Mouse (Mus musculus) forebrain, embryonic 13.5 days (tissue): Measurements from ENCODE around the gene Swt1. TPM values are rescaled to one million over a fixed set of nuclear protein-coding genes. Genes with fewer than 3 reads are reported as not detected.
"Not testable (repeated sequence)": the region's sequence is repeated elsewhere in the genome, so short reads cannot be mapped to it uniquely, and the experiment has no call there.

Experiments used
- ATAC-seq: fragments of 200-750 bp; cut with Nextera tagmentation; 2 replicates; pipeline ENCODE4 v1.8.0; 2017
- H3K27ac ChIP-seq: fragments of 300-500 bp; sonication (generic); 2 replicates; pipeline ENCODE4 v1.5.1; 2015; ENCODE audit warnings: inconsistent platforms, mild to moderate bottlenecking, moderate library complexity
- H3K27me3 ChIP-seq: fragments of 300-500 bp; sonication (generic); 2 replicates; pipeline ENCODE4 v1.6.1; 2015; ENCODE audit warnings: mild to moderate bottlenecking, inconsistent platforms
- H3K36me3 ChIP-seq: fragments of 300-500 bp; sonication (generic); 2 replicates; pipeline ENCODE4 v1.6.1; 2015; ENCODE audit warnings: mild to moderate bottlenecking, inconsistent platforms; ENCODE audit not compliant: poor library complexity, severe bottlenecking
- H3K4me1 ChIP-seq: fragments of 300-500 bp; sonication (generic); 2 replicates; pipeline ENCODE4 v1.6.1; 2015; ENCODE audit warnings: inconsistent platforms
- H3K4me2 ChIP-seq: fragments of 300-500 bp; sonication (generic); 2 replicates; pipeline ENCODE4 v1.6.1; 2015; ENCODE audit warnings: inconsistent platforms, mild to moderate bottlenecking, moderate library complexity
- H3K4me3 ChIP-seq: fragments of 300-500 bp; sonication (generic); 2 replicates; pipeline ENCODE4 v1.5.1; 2015; ENCODE audit warnings: mild to moderate bottlenecking, inconsistent platforms
- H3K9ac ChIP-seq: fragments of 300-500 bp; sonication (generic); 2 replicates; pipeline ENCODE4 v1.6.1; 2015; ENCODE audit warnings: mild to moderate bottlenecking, inconsistent platforms
- H3K9me3 ChIP-seq: fragments of 300-500 bp; sonication (generic); replicated peaks from 2 replicates; pipeline ENCODE4 v1.6.1; 2016; ENCODE audit warnings: inconsistent platforms
- WGBS: fragments of 180-500 bp; shearing (Covaris S2); methylation state at CpG from one replicate; pipeline ENCODE4 v1.1.7; 2015; 5-methylcytosine and 5-hydroxymethylcytosine counted together
- polyA plus RNA-seq: library from polyadenylated mRNA; unstranded; fragments of >200 nt; fragmentation: Nextera tagmentation; extraction: Ambion mirVana; gene quantifications from 2 replicates; pipeline ENCODE4 v1.2.1, GENCODE M21; 2015

Gene Swt1
- polyA plus RNA-seq, 1 experiment from 2014 or later: 30.0 TPM

GRCm38 (mm10) chr1:151359374-151359773 is 68.9 kb downstream of the Swt1 start:
- ATAC-seq: no peak
- no peak overlapping the region for H3K9ac ChIP-seq
- no peak overlapping the region for H3K4me3 ChIP-seq
- no peak overlapping the region for H3K27ac ChIP-seq
- H3K4me2 ChIP-seq: no peak overlapping the region
- peaks cover 93% of the 10 kb centered on the region for H3K36me3 ChIP-seq
- H3K9me3 ChIP-seq: no peaks in the 10 kb centered on the region
- no peaks in the 10 kb centered on the region for H3K4me1 ChIP-seq
- no peaks in the 10 kb centered on the region for H3K27me3 ChIP-seq
- WGBS: 91% methylated on average over 3 of the region's 3 CpGs

- no peaks in the 10 kb centered on the region for H3K4me1 ChIP-seq
- 95% methylated on average over 5 of the region's 5 CpGs for WGBS
- H3K27me3 ChIP-seq: no peaks in the 10 kb centered on the region
- H3K4me2 ChIP-seq: no peak overlapping the region
- no peak overlapping the region for H3K4me3 ChIP-seq
- H3K9me3 ChIP-seq: no peaks in the 10 kb centered on the region
- ATAC-seq: no peak
- H3K36me3 ChIP-seq: peaks cover 95% of the 10 kb centered on the region
- no peak overlapping the region for H3K27ac ChIP-seq
- no peak overlapping the region for H3K9ac ChIP-seq
Measured at GRCm38 (mm10) chr1:151355994-151356393, 72.3 kb downstream of the Swt1 start.

- H3K4me2 ChIP-seq: no peak overlapping the region
- H3K4me1 ChIP-seq: peaks cover 13% of the 10 kb centered on the region
- H3K9me3 ChIP-seq: no peaks in the 10 kb centered on the region
- H3K27ac ChIP-seq: no peak overlapping the region
- WGBS: 87% methylated on average over 2 of the region's 2 CpGs
- H3K9ac ChIP-seq: no peak overlapping the region
- no peaks in the 10 kb centered on the region for H3K27me3 ChIP-seq
- ATAC-seq: no peak
- peaks cover 78% of the 10 kb centered on the region for H3K36me3 ChIP-seq
- no peak overlapping the region for H3K4me3 ChIP-seq
Measured at GRCm38 (mm10) chr1:151352911-151353310, 75.3 kb downstream of the Swt1 start.

DNA sequence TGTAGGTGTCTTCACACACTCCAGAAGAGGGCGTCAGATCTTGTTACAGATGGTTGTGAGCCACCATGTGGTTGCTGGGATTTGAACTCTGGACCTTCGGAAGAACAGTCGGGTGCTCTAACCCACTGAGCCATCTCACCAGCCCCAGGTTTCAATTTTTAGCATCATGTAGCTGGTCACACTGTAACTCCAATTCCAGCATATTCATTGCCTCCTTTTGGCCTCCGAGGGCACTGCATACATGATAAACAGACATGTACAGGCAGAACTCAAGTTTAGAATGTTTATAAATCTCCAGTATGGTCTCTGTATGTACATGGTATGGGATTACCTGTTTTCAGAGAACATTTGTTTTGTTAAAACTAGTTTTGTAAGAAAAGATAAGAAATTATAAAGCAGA is 80.0 kb downstream of the Swt1 start:
- peak overlapping the region; percentile 27; the same call in 1 of the 2 replicates for H3K4me2 ChIP-seq
- H3K4me1 ChIP-seq: peaks cover 35% of the 10 kb centered on the region
- not testable (repeated sequence) for H3K27me3 ChIP-seq, H3K4me3 ChIP-seq, ATAC-seq, H3K9ac ChIP-seq, H3K27ac ChIP-seq, H3K9me3 ChIP-seq
- 67% methylated on average over 4 of the region's 4 CpGs for WGBS
- H3K36me3 ChIP-seq: peaks cover 37% of the 10 kb centered on the region

DNA sequence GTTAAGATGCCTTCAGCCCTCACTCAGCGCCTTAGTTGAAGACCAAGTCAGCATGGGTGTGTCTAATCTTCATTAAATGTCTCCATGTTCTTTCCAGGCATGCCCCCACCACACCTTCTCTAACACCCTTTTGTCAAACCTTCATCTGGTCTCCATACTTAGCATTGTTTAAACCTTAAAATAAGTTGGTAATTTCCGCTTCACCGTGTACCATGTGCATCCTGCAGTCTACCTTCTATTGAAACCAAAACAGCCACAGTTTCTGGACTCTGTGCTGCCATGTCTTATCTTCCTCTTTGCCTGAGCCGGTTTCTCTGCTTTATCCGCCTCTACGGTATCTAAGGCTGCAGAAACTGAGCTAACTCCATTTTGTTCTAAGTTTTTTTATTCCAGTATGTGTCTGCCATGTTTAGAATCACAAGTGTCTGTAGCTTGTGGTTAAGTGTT is 81.6 kb downstream of the Swt1 start:
- Histone ChIP-seq H3K4me3 (peak overlapping the region; percentile 87), H3K4me2 (peak overlapping the region; percentile 67), H3K4me1 (peaks cover 42% of the 10 kb centered on the region), H3K27me3 (no peaks in the 10 kb centered on the region), H3K36me3 (peaks cover 21% of the 10 kb centered on the region), H3K27ac (no peak overlapping the region), H3K9me3 (no peaks in the 10 kb centered on the region), H3K9ac (peak overlapping the region; percentile 95)
- WGBS: 48% methylated on average over 6 of the region's 6 CpGs
- ATAC-seq: no peak

GRCm38 (mm10) chr1:151345863-151346195 is 82.4 kb downstream of the Swt1 start:
- Histone ChIP-seq H3K4me1 (peaks cover 42% of the 10 kb centered on the region), H3K36me3 (peaks cover 13% of the 10 kb centered on the region), H3K27ac (no peak overlapping the region), H3K9ac (peak overlapping the region; percentile 95), H3K4me2 (peak overlapping the region; percentile 67), H3K4me3 (peak overlapping the region; percentile 87), H3K27me3 (no peaks in the 10 kb centered on the region), H3K9me3 (no peaks in the 10 kb centered on the region)
- ATAC-seq: no peak

GRCm38 (mm10) chr1:151345109-151345862 is 83.0 kb downstream of the Swt1 start:
- peak overlapping the region; percentile 67 for H3K4me2 ChIP-seq
- H3K4me1 ChIP-seq: peaks cover 42% of the 10 kb centered on the region
- under 1% methylated on average over 55 of the region's 55 CpGs for WGBS
- peaks cover 7% of the 10 kb centered on the region; the same call in 1 of the 2 replicates for H3K36me3 ChIP-seq
- peak; percentile 88 for ATAC-seq
- H3K4me3 ChIP-seq: peak overlapping the region; percentile 87
- peak overlapping the region; percentile 96 for H3K27ac ChIP-seq
- no peaks in the 10 kb centered on the region for H3K9me3 ChIP-seq
- H3K27me3 ChIP-seq: no peaks in the 10 kb centered on the region
- H3K9ac ChIP-seq: peak overlapping the region; percentile 95

DNA sequence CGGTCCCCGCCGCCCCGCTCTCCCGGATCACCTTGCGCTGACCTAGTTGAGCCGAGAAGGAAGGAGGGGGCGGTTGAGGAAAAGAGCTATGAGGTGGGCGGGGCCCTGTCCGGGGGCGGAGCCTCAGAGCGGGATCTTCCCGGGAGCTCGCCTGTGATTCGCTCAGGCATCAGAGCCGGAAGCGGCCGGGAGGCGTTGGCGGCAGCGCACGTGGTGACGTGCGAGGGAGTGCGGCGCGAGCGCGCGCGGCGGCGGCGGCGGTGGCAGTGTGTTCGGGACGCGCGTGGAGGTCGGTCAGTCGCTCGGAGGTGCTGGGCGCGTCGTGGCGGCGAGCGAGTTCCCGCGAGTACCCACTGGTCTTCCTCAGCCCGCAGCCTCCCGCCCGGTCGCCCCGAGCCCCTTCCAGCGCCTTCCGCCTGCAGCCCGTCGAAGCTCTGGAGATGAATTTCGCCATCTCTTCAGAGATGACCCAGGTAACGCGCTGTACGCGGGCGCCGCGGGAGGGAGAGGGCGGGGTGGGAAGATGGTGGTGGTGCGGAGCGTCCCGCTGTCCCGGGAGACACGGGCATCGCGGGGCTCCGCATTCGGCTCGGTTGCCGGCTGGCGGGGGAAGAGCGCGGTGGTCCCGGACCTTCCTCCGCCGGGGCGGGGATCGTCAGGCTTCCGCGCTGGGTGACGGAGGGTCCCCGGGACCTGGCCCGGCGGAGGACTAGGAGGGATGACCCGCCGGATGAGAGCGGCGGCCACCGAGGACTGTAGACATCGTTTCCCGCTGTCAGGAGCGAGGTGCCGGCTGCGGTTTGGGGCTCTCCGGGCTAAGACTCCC is 83.8 kb downstream of the Swt1 start, which contains the start of gene Ivns1abp:
Ivns1abp (plus strand) TSS at position 195 of the 826 bp plus-strand sequence.
- H3K27ac ChIP-seq: peak within 1 kb of the TSS; percentile 96
- peak within 1 kb of the TSS; percentile 87 for H3K4me3 ChIP-seq
- no peaks in the 10 kb centered on the region for H3K9me3 ChIP-seq
- no peaks in the 10 kb centered on the region for H3K27me3 ChIP-seq
- ATAC-seq: peak; percentile 96
- peaks cover 1% of the 10 kb centered on the region; the same call in 1 of the 2 replicates for H3K36me3 ChIP-seq
- under 1% methylated on average over 82 of the region's 104 CpGs for WGBS
- peak within 1 kb of the TSS; percentile 67 for H3K4me2 ChIP-seq
- H3K9ac ChIP-seq: peak within 1 kb of the TSS; percentile 95
- peaks cover 41% of the 10 kb centered on the region for H3K4me1 ChIP-seq

GRCm38 (mm10) chr1:151343571-151344282 is 84.5 kb downstream of the Swt1 start:
- Histone ChIP-seq H3K4me3 (peak overlapping the region; percentile 87), H3K9ac (peak overlapping the region; percentile 95), H3K4me1 (peaks cover 36% of the 10 kb centered on the region), H3K4me2 (peak overlapping the region; percentile 67), H3K27me3 (no peaks in the 10 kb centered on the region), H3K36me3 (no peaks in the 10 kb centered on the region), H3K27ac (peak overlapping the region; percentile 96; the same call in 1 of the 2 replicates), H3K9me3 (no peaks in the 10 kb centered on the region)
- WGBS: under 1% methylated on average over 17 of the region's 17 CpGs
- no peak; the same call in 1 of the 2 replicates for ATAC-seq

- Histone ChIP-seq H3K4me3 (peak overlapping the region; percentile 12; the same call in 1 of the 2 replicates), H3K9ac (no peak overlapping the region), H3K27me3 (no peaks in the 10 kb centered on the region), H3K27ac (no peak overlapping the region), H3K4me2 (peak overlapping the region; percentile 67), H3K36me3 (no peaks in the 10 kb centered on the region), H3K4me1 (peaks cover 30% of the 10 kb centered on the region), H3K9me3 (no peaks in the 10 kb centered on the region)
- 35% methylated on average over 6 of the region's 6 CpGs for WGBS
- no peak for ATAC-seq
Measured at GRCm38 (mm10) chr1:151342968-151343367, 85.3 kb downstream of the Swt1 start.

DNA sequence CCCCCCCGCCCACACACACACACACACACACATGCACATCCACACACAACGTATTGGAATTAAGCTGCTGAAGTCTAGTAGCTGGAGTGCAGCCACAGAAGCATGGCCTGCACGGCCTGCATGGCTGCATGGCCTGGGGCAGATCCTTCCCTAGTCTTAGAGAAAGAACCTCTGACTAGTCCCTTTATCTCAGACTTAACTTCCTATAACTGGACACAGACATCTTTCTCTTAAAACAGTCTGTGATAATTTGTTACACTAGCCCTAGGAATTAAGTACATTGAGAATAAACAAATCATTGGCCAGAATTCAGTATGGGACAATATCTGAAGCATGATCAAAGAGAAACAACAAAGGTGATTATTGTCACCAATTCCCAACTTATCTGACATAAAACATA is 85.9 kb downstream of the Swt1 start:
- Histone ChIP-seq H3K4me2 (no peak overlapping the region), H3K27ac (no peak overlapping the region), H3K9ac (no peak overlapping the region), H3K9me3 (no peaks in the 10 kb centered on the region), H3K4me1 (peaks cover 27% of the 10 kb centered on the region), H3K4me3 (no peak overlapping the region), H3K36me3 (no peaks in the 10 kb centered on the region), H3K27me3 (no peaks in the 10 kb centered on the region)
- ATAC-seq: no peak
- 66% methylated on average over 3 of the region's 3 CpGs for WGBS
